Mouse (Mus musculus): ENCODE results near the gene Dstyk. TPM values are rescaled to one million over a fixed set of nuclear protein-coding genes. Genes with fewer than 3 reads are reported as not detected.

Gene Dstyk
- 11.4 and 12.2 TPM in 2 replicates for polyA plus RNA-seq (2014; fragmentation: Nextera tagmentation; extraction: Ambion mirVana)

DNA sequence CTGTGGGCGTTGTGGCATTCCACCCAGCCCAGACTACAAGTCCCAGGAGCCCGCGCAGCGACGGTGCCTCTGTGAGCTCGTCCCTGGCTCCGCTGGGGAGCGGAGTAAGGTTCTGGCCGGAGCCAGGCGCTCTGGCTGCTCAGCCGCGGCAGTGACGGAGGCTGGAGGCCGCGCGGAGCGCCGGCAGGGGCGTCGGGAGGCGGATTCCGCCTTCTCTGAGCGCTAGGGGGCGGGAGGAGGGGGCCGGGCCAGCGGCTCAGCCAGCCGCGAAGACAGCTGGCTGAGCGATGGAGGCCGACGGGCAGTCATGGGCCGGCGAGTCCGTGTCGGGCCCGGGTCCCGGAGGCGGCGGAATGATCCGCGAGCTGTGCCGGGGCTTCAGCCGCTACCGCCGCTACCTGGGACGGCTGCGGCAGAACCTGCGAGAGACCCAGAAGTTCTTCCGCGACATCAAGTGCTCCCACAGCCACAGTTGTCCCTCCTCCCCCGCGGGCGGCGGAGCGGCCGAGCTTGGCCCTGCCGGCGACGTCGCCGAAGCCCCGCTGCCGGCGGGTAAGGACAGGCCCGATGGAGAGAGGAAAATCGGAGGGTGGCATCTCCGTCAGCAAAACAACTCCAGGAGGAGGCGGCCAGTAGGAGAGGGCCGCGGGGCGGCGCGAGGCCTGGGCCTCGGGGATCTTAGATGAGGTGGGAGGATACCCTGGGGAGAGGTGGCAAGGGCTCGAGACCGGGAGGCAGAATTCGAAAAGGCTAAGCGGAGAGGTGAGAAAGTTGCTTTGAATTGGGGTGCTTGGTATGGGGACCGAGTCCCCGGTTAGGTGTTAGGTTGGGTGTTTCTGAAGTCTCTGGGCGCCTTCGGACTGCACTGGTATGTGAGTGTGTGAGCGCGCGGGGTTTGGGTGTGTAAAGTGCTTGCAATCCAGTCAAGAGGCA, at the start of gene Dstyk:
Gene Dstyk (plus strand): TSS at position 237 of the 933 bp plus-strand sequence.
- H3K9me3 ChIP-seq (ENCODE audit: control insufficient read depth, low read length): no peaks in the 10 kb centered on the region
- H3K4me2 ChIP-seq (ENCODE audit: low read length): peak within 1 kb of the TSS; percentile 77
- peak; percentile 96 for ATAC-seq (ENCODE audit: insufficient number of reproducible peaks, insufficient read depth, low FRiP score, low read depth)
- peak within 1 kb of the TSS; percentile 57 to 90 for H3K4me3 ChIP-seq (ENCODE audit: control insufficient read depth in 1 of 2, insufficient read depth in 1 of 2, low read depth in 1 of 2, low read length in 2 of 2)
- WGBS: under 1% methylated on average over 78 of the region's 85 CpGs
- H3K4me1 ChIP-seq (ENCODE audit: control insufficient read depth in 2 of 2, insufficient read depth in 2 of 2, low read length in 2 of 2): peaks cover 2 to 15% of the 10 kb centered on the region in 2 experiments
- H3K9ac ChIP-seq (ENCODE audit: low read length): peak within 1 kb of the TSS; percentile 76
- peak within 1 kb of the TSS; percentile 74 to 86 for H3K27ac ChIP-seq (replicated peaks in 1 of 2; ENCODE audit: control insufficient read depth in 1 of 2, insufficient read depth in 1 of 2, low read depth in 2 of 2, low read length in 2 of 2)
- H3K36me3 ChIP-seq (ENCODE audit: control insufficient read depth, insufficient read depth, low read length): no peaks in the 10 kb centered on the region
- H3K27me3 ChIP-seq (ENCODE audit: control insufficient read depth, insufficient read depth, low read length): no peaks in the 10 kb centered on the region

DNA sequence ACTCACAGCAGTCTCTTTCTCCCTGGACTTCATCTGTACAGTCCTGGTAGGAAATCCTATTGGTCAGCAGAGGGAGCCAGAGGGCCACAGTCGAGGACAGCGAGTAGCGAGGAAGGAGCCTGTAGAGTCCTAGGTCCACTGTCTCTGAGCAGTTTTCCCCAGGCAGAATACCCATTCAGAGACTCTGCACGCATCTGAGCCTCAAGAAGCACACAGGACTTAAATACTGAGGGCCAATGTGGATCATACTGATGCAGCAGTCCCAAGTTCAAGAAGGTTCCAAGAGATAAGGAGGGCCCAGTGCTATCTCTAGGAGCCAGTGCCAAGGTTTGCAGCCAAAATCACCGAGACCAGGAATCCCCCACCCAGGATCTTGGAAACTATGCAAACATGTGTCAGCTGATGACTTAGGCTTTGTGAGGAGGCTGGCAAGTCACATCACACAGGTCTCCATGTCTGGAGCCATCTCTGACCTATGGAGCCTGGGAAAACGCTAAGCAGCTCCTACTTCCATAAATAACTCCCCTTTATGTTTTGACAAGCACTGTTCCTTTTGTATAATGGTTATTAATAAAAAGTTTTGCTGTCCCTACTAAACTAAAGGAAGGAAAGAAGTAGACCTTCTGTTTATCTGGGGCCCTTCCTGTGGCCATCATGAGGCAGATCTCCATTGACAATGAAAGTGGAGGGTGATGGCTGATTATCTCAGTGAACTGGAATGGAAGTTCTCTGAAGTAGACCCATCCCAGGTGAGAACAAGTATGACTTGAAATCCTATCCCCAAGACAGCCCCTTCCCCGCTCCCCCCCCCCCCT, 49.5 kb upstream of the Dstyk start:
- H3K9ac ChIP-seq (ENCODE audit: low read length): no peak overlapping the region
- ATAC-seq (ENCODE audit: insufficient number of reproducible peaks, insufficient read depth, low FRiP score, low read depth): peak; percentile 73
- no peak overlapping the region for H3K4me3 ChIP-seq (ENCODE audit: control insufficient read depth in 1 of 2, insufficient read depth in 1 of 2, low read depth in 1 of 2, low read length in 2 of 2)
- H3K36me3 ChIP-seq (ENCODE audit: control insufficient read depth, insufficient read depth, low read length): peaks cover 20% of the 10 kb centered on the region
- H3K9me3 ChIP-seq (ENCODE audit: control insufficient read depth, low read length): no peaks in the 10 kb centered on the region
- H3K4me2 ChIP-seq (ENCODE audit: low read length): no peak overlapping the region; the same call in 1 of the 2 replicates
- no peaks in the 10 kb centered on the region for H3K27me3 ChIP-seq (ENCODE audit: control insufficient read depth, insufficient read depth, low read length)
- peak overlapping the region in 1 of 2 experiments; percentile 11; a peak in 1 of 4 replicates for H3K27ac ChIP-seq (replicated peaks in 1 of 2; ENCODE audit: control insufficient read depth in 1 of 2, insufficient read depth in 1 of 2, low read depth in 2 of 2, low read length in 2 of 2)
- 25% methylated on average over 7 of the region's 7 CpGs for WGBS
- H3K4me1 ChIP-seq (ENCODE audit: control insufficient read depth in 2 of 2, insufficient read depth in 2 of 2, low read length in 2 of 2): peaks cover 22 to 35% of the 10 kb centered on the region in 2 experiments

GRCm38 (mm10) chr1:132370681-132371173, 46.6 kb upstream of the Dstyk start:
- H3K4me3 ChIP-seq (ENCODE audit: control insufficient read depth in 1 of 2, insufficient read depth in 1 of 2, low read depth in 1 of 2, low read length in 2 of 2): no peak overlapping the region
- no peaks in the 10 kb centered on the region for H3K9me3 ChIP-seq (ENCODE audit: control insufficient read depth, low read length)
- WGBS: 66% methylated on average over 9 of the region's 9 CpGs
- 0 out of 4 replicates have a peak overlapping the region, but pooled peaks have one; percentile 18 to 47 for H3K27ac ChIP-seq (replicated peaks in 1 of 2; ENCODE audit: control insufficient read depth in 1 of 2, insufficient read depth in 1 of 2, low read depth in 2 of 2, low read length in 2 of 2)
- H3K27me3 ChIP-seq (ENCODE audit: control insufficient read depth, insufficient read depth, low read length): no peaks in the 10 kb centered on the region
- H3K4me1 ChIP-seq (ENCODE audit: control insufficient read depth in 2 of 2, insufficient read depth in 2 of 2, low read length in 2 of 2): peaks cover 45 to 60% of the 10 kb centered on the region in 2 experiments
- no peak overlapping the region for H3K9ac ChIP-seq (ENCODE audit: low read length)
- H3K4me2 ChIP-seq (ENCODE audit: low read length): no peak overlapping the region
- ATAC-seq (ENCODE audit: insufficient number of reproducible peaks, insufficient read depth, low FRiP score, low read depth): no peak
- H3K36me3 ChIP-seq (ENCODE audit: control insufficient read depth, insufficient read depth, low read length): peaks cover 19% of the 10 kb centered on the region

- Histone ChIP-seq H3K9ac (ENCODE audit: low read length) (peak overlapping the region; percentile 21), H3K4me3 (ENCODE audit: control insufficient read depth in 1 of 2, insufficient read depth in 1 of 2, low read depth in 1 of 2, low read length in 2 of 2) (no peak overlapping the region), H3K9me3 (ENCODE audit: control insufficient read depth, low read length) (no peaks in the 10 kb centered on the region), H3K27me3 (ENCODE audit: control insufficient read depth, insufficient read depth, low read length) (no peaks in the 10 kb centered on the region), H3K36me3 (ENCODE audit: control insufficient read depth, insufficient read depth, low read length) (peaks cover 19% of the 10 kb centered on the region), H3K4me1 (ENCODE audit: control insufficient read depth in 2 of 2, insufficient read depth in 2 of 2, low read length in 2 of 2) (peaks cover 49 to 67% of the 10 kb centered on the region in 2 experiments), H3K27ac (replicated peaks in 1 of 2; ENCODE audit: control insufficient read depth in 1 of 2, insufficient read depth in 1 of 2, low read depth in 2 of 2, low read length in 2 of 2) (peak overlapping the region in 1 of 2 experiments; percentile 47; a peak in 1 of 4 replicates), H3K4me2 (ENCODE audit: low read length) (no peak overlapping the region)
- no peak for ATAC-seq (ENCODE audit: insufficient number of reproducible peaks, insufficient read depth, low FRiP score, low read depth)
- WGBS: 70% methylated on average over 8 of the region's 8 CpGs
Measured at GRCm38 (mm10) chr1:132371298-132372081, 45.9 kb upstream of the Dstyk start.

GRCm38 (mm10) chr1:132372354-132372753, 45.0 kb upstream of the Dstyk start:
- no peaks in the 10 kb centered on the region for H3K9me3 ChIP-seq (ENCODE audit: control insufficient read depth, low read length)
- no peak overlapping the region; a peak in 1 of 4 replicates for H3K27ac ChIP-seq (replicated peaks in 1 of 2; ENCODE audit: control insufficient read depth in 1 of 2, insufficient read depth in 1 of 2, low read depth in 2 of 2, low read length in 2 of 2)
- 89% methylated on average over 5 of the region's 5 CpGs for WGBS
- peaks cover 19% of the 10 kb centered on the region for H3K36me3 ChIP-seq (ENCODE audit: control insufficient read depth, insufficient read depth, low read length)
- H3K4me1 ChIP-seq (ENCODE audit: control insufficient read depth in 2 of 2, insufficient read depth in 2 of 2, low read length in 2 of 2): peaks cover 55 to 76% of the 10 kb centered on the region in 2 experiments
- H3K4me3 ChIP-seq (ENCODE audit: control insufficient read depth in 1 of 2, insufficient read depth in 1 of 2, low read depth in 1 of 2, low read length in 2 of 2): no peak overlapping the region
- ATAC-seq (ENCODE audit: insufficient number of reproducible peaks, insufficient read depth, low FRiP score, low read depth): no peak
- no peaks in the 10 kb centered on the region for H3K27me3 ChIP-seq (ENCODE audit: control insufficient read depth, insufficient read depth, low read length)
- peak overlapping the region; percentile 14; the same call in 1 of the 2 replicates for H3K9ac ChIP-seq (ENCODE audit: low read length)
- H3K4me2 ChIP-seq (ENCODE audit: low read length): no peak overlapping the region

- no peak overlapping the region for H3K4me2 ChIP-seq (ENCODE audit: low read length)
- peaks cover 19% of the 10 kb centered on the region for H3K36me3 ChIP-seq (ENCODE audit: control insufficient read depth, insufficient read depth, low read length)
- H3K9me3 ChIP-seq (ENCODE audit: control insufficient read depth, low read length): no peaks in the 10 kb centered on the region
- H3K4me3 ChIP-seq (ENCODE audit: control insufficient read depth in 1 of 2, insufficient read depth in 1 of 2, low read depth in 1 of 2, low read length in 2 of 2): no peak overlapping the region
- no peak for ATAC-seq (ENCODE audit: insufficient number of reproducible peaks, insufficient read depth, low FRiP score, low read depth)
- WGBS: 66% methylated on average over 6 of the region's 6 CpGs
- no peaks in the 10 kb centered on the region for H3K27me3 ChIP-seq (ENCODE audit: control insufficient read depth, insufficient read depth, low read length)
- peak overlapping the region; percentile 47; the same call in 1 of the 2 replicates for H3K9ac ChIP-seq (ENCODE audit: low read length)
- 0 out of 4 replicates have a peak overlapping the region, but pooled peaks of 1 of the 2 experiments have one; percentile 10 for H3K27ac ChIP-seq (replicated peaks in 1 of 2; ENCODE audit: control insufficient read depth in 1 of 2, insufficient read depth in 1 of 2, low read depth in 2 of 2, low read length in 2 of 2)
- H3K4me1 ChIP-seq (ENCODE audit: control insufficient read depth in 2 of 2, insufficient read depth in 2 of 2, low read length in 2 of 2): peaks cover 51 to 76% of the 10 kb centered on the region in 2 experiments
Measured at GRCm38 (mm10) chr1:132372896-132373534, 44.3 kb upstream of the Dstyk start.
